Mouse (Mus musculus): ENCODE measurements around the gene Rmi2. TPM values are rescaled to one million over a fixed set of nuclear protein-coding genes. Genes with fewer than 3 reads are reported as not detected.

The Rmi2 gene
- total RNA-seq, 2 experiments from 2014 or later: 0.15 to 0.22 TPM

GRCm38 (mm10) chr16:10925591-10926180, 90.8 kb downstream of the Rmi2 start:
- Histone ChIP-seq H3K27ac (no peak overlapping the region), H3K4me3 (no peak overlapping the region)
- DNase-seq (ENCODE audit: low spot score in 2 of 2): no peak
- no peak for TF ChIP-seq CTCF (conservative IDR thresholded peaks at IDR 0.05)

- Histone ChIP-seq H3K4me3 (no peak overlapping the region), H3K27ac (no peak overlapping the region)
- TF ChIP-seq CTCF (conservative IDR thresholded peaks at IDR 0.05): no peak
- no peak for DNase-seq (ENCODE audit: low spot score in 2 of 2)
Measured at GRCm38 (mm10) chr16:10927026-10927425, 92.2 kb downstream of the Rmi2 start.

GRCm38 (mm10) chr16:10933372-10933771, 98.5 kb downstream of the Rmi2 start:
- no peak for TF ChIP-seq CTCF (conservative IDR thresholded peaks at IDR 0.05)
- no peak for DNase-seq (ENCODE audit: low spot score in 2 of 2)
- Histone ChIP-seq H3K4me3 (no peak overlapping the region), H3K27ac (no peak overlapping the region)

- TF ChIP-seq CTCF (conservative IDR thresholded peaks at IDR 0.05): no peak
- H3K4me3 ChIP-seq: no peak overlapping the region
- no peak overlapping the region for H3K27ac ChIP-seq
- DNase-seq (ENCODE audit: low spot score in 2 of 2): no peak
Measured at GRCm38 (mm10) chr16:10934047-10934446, 99.2 kb downstream of the Rmi2 start.

- no peak for DNase-seq (ENCODE audit: low spot score in 2 of 2)
- Histone ChIP-seq H3K4me3 (no peak overlapping the region), H3K27ac (no peak overlapping the region)
- TF ChIP-seq CTCF (conservative IDR thresholded peaks at IDR 0.05): no peak
Measured at GRCm38 (mm10) chr16:10936700-10937319, 102.0 kb downstream of the Rmi2 start.

- no peak for DNase-seq (ENCODE audit: low spot score in 2 of 2)
- H3K4me3 ChIP-seq: no peak overlapping the region
- TF ChIP-seq CTCF (conservative IDR thresholded peaks at IDR 0.05): no peak
- no peak overlapping the region for H3K27ac ChIP-seq
Measured at GRCm38 (mm10) chr16:10937497-10937896, 102.6 kb downstream of the Rmi2 start.

GRCm38 (mm10) chr16:10939932-10940331, 105.1 kb downstream of the Rmi2 start:
- no peak for DNase-seq (ENCODE audit: low spot score in 2 of 2)
- no peak overlapping the region for H3K4me3 ChIP-seq
- no peak overlapping the region for H3K27ac ChIP-seq
- no peak for TF ChIP-seq CTCF (conservative IDR thresholded peaks at IDR 0.05)

- H3K4me3 ChIP-seq: no peak overlapping the region
- H3K27ac ChIP-seq: no peak overlapping the region
- TF ChIP-seq CTCF (conservative IDR thresholded peaks at IDR 0.05): no peak
- DNase-seq (ENCODE audit: low spot score in 2 of 2): no peak
Measured at GRCm38 (mm10) chr16:10940661-10941060, 105.8 kb downstream of the Rmi2 start.

Other genes starting within 250 kb of the Rmi2 start
- under 1 TPM; 0.59 to 0.97 TPM for gene Socs1, start 49.5 kb upstream of the Rmi2 start, total RNA-seq (2021)
- not detected for gene Tnp2, start 46.4 kb upstream of the Rmi2 start, total RNA-seq (2021)
- gene Prm3, start 44.1 kb upstream of the Rmi2 start, total RNA-seq (2021): not detected
- not detected for gene Prm2, start 38.9 kb upstream of the Rmi2 start, total RNA-seq (2021)
- gene Prm1, start 29.2 kb upstream of the Rmi2 start, total RNA-seq (2021): not detected
- not detected for gene Gm11172, start 22.1 kb upstream of the Rmi2 start, total RNA-seq (2021)
- 100 to 1,000 TPM; 171 TPM for gene Snn, start 225.9 kb downstream of the Rmi2 start, total RNA-seq (2021)
- gene Litaf, start 231.1 kb downstream of the Rmi2 start, total RNA-seq (2021): 10 to 100 TPM; 14.1 to 14.5 TPM

Measured in layer of hippocampus, adult 2 months (tissue).